Mouse (Mus musculus) B cell, adult 67 days (primary cell): Measurements from ENCODE around the gene Atg14. TPM values are rescaled to one million over a fixed set of nuclear protein-coding genes. Genes with fewer than 3 reads are reported as not detected.

Experiments
- total RNA-seq, 2 experiments: library from RNA; stranded (reverse); gene quantifications; 4 replicates each; pipeline ENCODE4 v1.2.4; 2023

Gene Atg14
- total RNA-seq = 10 to 100 TPM; 23.0 to 24.5 TPM

DNA sequence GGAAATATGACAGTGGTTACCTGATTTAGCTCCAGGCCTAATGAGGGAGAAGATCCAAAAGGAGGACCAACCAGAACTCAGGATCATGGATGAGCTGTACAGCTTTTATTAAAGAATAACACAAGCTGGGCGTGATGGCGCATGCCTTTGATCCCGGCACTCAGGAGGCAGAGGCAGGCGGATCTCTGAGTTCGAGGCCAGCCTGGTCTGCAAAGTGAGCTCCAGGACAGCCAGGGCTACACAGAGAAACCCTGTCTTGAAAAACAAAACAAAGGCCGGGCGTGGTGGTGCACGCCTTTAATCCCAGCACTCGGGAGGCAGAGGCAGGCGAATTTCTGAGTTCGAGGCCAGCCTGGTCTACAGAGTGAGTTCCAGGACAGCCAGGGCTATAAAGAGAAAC is at the start of gene Atg14:
Gene Atg14 (minus strand): TSS at position 101 of the 400 bp plus-strand sequence.

Other genes with a start within 250 kb of the Atg14 start
- gene Lgals3, start 202.9 kb downstream of the Atg14 start, total RNA-seq = 1 to 10 TPM; 3.9 to 4.3 TPM
- 1 to 10 TPM; 6.7 to 8.0 TPM for gene Dlgap5, start 152.2 kb downstream of the Atg14 start, total RNA-seq
- 10 to 100 TPM; 20.1 to 20.7 TPM for gene Fbxo34, start 120.2 kb downstream of the Atg14 start, total RNA-seq
- 100 to 1,000 TPM; 136 to 141 TPM for gene Ktn1, start 77.8 kb upstream of the Atg14 start, total RNA-seq